Mouse (Mus musculus): ENCODE measurements around the gene Mapk13. TPM values are rescaled to one million over a fixed set of nuclear protein-coding genes. Genes with fewer than 3 reads are reported as not detected.
"Not testable (repeated sequence)": the region's sequence is repeated elsewhere in the genome, so short reads cannot be mapped to it uniquely, and the experiment has no call there.

Mapk13 gene
- polyA plus RNA-seq, 1 experiment from 2014 or later: 44.6 TPM

GRCm38 (mm10) chr17:28766781-28767515 is 2.1 kb upstream of the Mapk13 start:
- Histone ChIP-seq H3K36me3 (ENCODE audit: control insufficient read depth, insufficient read depth, low read length) (no peaks in the 10 kb centered on the region), H3K9ac (ENCODE audit: low read depth, low read length) (no peak overlapping the region), H3K4me2 (replicated peaks; ENCODE audit: low read depth, low read length) (no peak overlapping the region), H3K4me1 (ENCODE audit: control insufficient read depth, insufficient read depth, low read length) (peaks cover 9% of the 10 kb centered on the region; the same call in 1 of the 2 replicates), H3K27ac (ENCODE audit: low read depth, low read length) (no peak overlapping the region), H3K9me3 (ENCODE audit: control insufficient read depth, low read length) (no peaks in the 10 kb centered on the region), H3K27me3 (ENCODE audit: control insufficient read depth, insufficient read depth, low read length) (peaks cover 12% of the 10 kb centered on the region), H3K4me3 (ENCODE audit: low read length) (no peak overlapping the region)
- no peak for ATAC-seq (ENCODE audit: low FRiP score, low TSS enrichment)
- WGBS: 74% methylated on average over 11 of the region's 11 CpGs

- peak; percentile 53 for ATAC-seq (ENCODE audit: low FRiP score, low TSS enrichment)
- peak overlapping the region; percentile 11; the same call in 1 of the 2 replicates for H3K27ac ChIP-seq (ENCODE audit: low read depth, low read length)
- no peaks in the 10 kb centered on the region for H3K9me3 ChIP-seq (ENCODE audit: control insufficient read depth, low read length)
- H3K36me3 ChIP-seq (ENCODE audit: control insufficient read depth, insufficient read depth, low read length): no peaks in the 10 kb centered on the region
- peak overlapping the region; percentile 80 for H3K4me2 ChIP-seq (replicated peaks; ENCODE audit: low read depth, low read length)
- peaks cover 12% of the 10 kb centered on the region for H3K27me3 ChIP-seq (ENCODE audit: control insufficient read depth, insufficient read depth, low read length)
- WGBS: 3% methylated on average over 24 of the region's 24 CpGs
- peak overlapping the region; percentile 62 for H3K9ac ChIP-seq (ENCODE audit: low read depth, low read length)
- peaks cover 9% of the 10 kb centered on the region; the same call in 1 of the 2 replicates for H3K4me1 ChIP-seq (ENCODE audit: control insufficient read depth, insufficient read depth, low read length)
- H3K4me3 ChIP-seq (ENCODE audit: low read length): peak overlapping the region; percentile 54
Observed at GRCm38 (mm10) chr17:28769875-28770421, 851 bp downstream of the Mapk13 start.

- Histone ChIP-seq H3K36me3 (ENCODE audit: control insufficient read depth, insufficient read depth, low read length) (no peaks in the 10 kb centered on the region), H3K4me3 (ENCODE audit: low read length) (no peak overlapping the region), H3K9me3 (ENCODE audit: control insufficient read depth, low read length) (no peaks in the 10 kb centered on the region), H3K4me1 (ENCODE audit: control insufficient read depth, insufficient read depth, low read length) (peaks cover 9% of the 10 kb centered on the region; the same call in 1 of the 2 replicates), H3K9ac (ENCODE audit: low read depth, low read length) (no peak overlapping the region), H3K27ac (ENCODE audit: low read depth, low read length) (no peak overlapping the region), H3K4me2 (replicated peaks; ENCODE audit: low read depth, low read length) (no peak overlapping the region), H3K27me3 (ENCODE audit: control insufficient read depth, insufficient read depth, low read length) (peaks cover 12% of the 10 kb centered on the region)
- ATAC-seq (ENCODE audit: low FRiP score, low TSS enrichment): no peak
- 87% methylated on average over 5 of the region's 5 CpGs for WGBS
Observed at GRCm38 (mm10) chr17:28771289-28771688, 2.2 kb downstream of the Mapk13 start.

- H3K9ac ChIP-seq (ENCODE audit: low read depth, low read length); H3K9me3 ChIP-seq (ENCODE audit: control insufficient read depth, low read length); ATAC-seq (ENCODE audit: low FRiP score, low TSS enrichment); H3K27me3 ChIP-seq (ENCODE audit: control insufficient read depth, insufficient read depth, low read length); H3K36me3 ChIP-seq (ENCODE audit: control insufficient read depth, insufficient read depth, low read length); H3K4me3 ChIP-seq (ENCODE audit: low read length); H3K4me2 ChIP-seq (replicated peaks; ENCODE audit: low read depth, low read length); H3K4me1 ChIP-seq (ENCODE audit: control insufficient read depth, insufficient read depth, low read length); H3K27ac ChIP-seq (ENCODE audit: low read depth, low read length): not testable (repeated sequence)
- 97% methylated on average over 8 of the region's 9 CpGs for WGBS
Observed at GRCm38 (mm10) chr17:28774303-28774702, 5.2 kb downstream of the Mapk13 start.

GRCm38 (mm10) chr17:28775161-28775560 is 6.1 kb downstream of the Mapk13 start:
- ATAC-seq (ENCODE audit: low FRiP score, low TSS enrichment): no peak

GRCm38 (mm10) chr17:28776817-28777216 is 7.7 kb downstream of the Mapk13 start:
- no peak overlapping the region for H3K9ac ChIP-seq (ENCODE audit: low read depth, low read length)
- H3K27me3 ChIP-seq (ENCODE audit: control insufficient read depth, insufficient read depth, low read length): no peaks in the 10 kb centered on the region
- peaks cover 3% of the 10 kb centered on the region; the same call in 1 of the 2 replicates for H3K36me3 ChIP-seq (ENCODE audit: control insufficient read depth, insufficient read depth, low read length)
- H3K4me2 ChIP-seq (replicated peaks; ENCODE audit: low read depth, low read length): no peak overlapping the region
- no peaks in the 10 kb centered on the region for H3K9me3 ChIP-seq (ENCODE audit: control insufficient read depth, low read length)
- no peak overlapping the region for H3K27ac ChIP-seq (ENCODE audit: low read depth, low read length)
- ATAC-seq (ENCODE audit: low FRiP score, low TSS enrichment): no peak
- H3K4me3 ChIP-seq (ENCODE audit: low read length): no peak overlapping the region
- 0 out of 2 replicates have a peak, but pooled peaks cover 6% of the 10 kb centered on the region for H3K4me1 ChIP-seq (ENCODE audit: control insufficient read depth, insufficient read depth, low read length)
- 82% methylated on average over 3 of the region's 3 CpGs for WGBS

More at GRCm38 (mm10) chr17:28775161-28775560, 6.1 kb downstream of the Mapk13 start:
- peaks cover 5% of the 10 kb centered on the region; the same call in 1 of the 2 replicates for H3K4me1 ChIP-seq (ENCODE audit: control insufficient read depth, insufficient read depth, low read length)
- WGBS: 79% methylated on average over 4 of the region's 4 CpGs
- no peak overlapping the region for H3K4me3 ChIP-seq (ENCODE audit: low read length)
- H3K9ac ChIP-seq (ENCODE audit: low read depth, low read length): no peak overlapping the region
- H3K4me2 ChIP-seq (replicated peaks; ENCODE audit: low read depth, low read length): no peak overlapping the region
- peaks cover 3% of the 10 kb centered on the region; the same call in 1 of the 2 replicates for H3K36me3 ChIP-seq (ENCODE audit: control insufficient read depth, insufficient read depth, low read length)
- H3K27ac ChIP-seq (ENCODE audit: low read depth, low read length): no peak overlapping the region
- no peaks in the 10 kb centered on the region for H3K27me3 ChIP-seq (ENCODE audit: control insufficient read depth, insufficient read depth, low read length)
- no peaks in the 10 kb centered on the region for H3K9me3 ChIP-seq (ENCODE audit: control insufficient read depth, low read length)

GRCm38 (mm10) chr17:28777231-28778005 is 8.3 kb downstream of the Mapk13 start:
- no peaks in the 10 kb centered on the region for H3K9me3 ChIP-seq (ENCODE audit: control insufficient read depth, low read length)
- no peaks in the 10 kb centered on the region for H3K27me3 ChIP-seq (ENCODE audit: control insufficient read depth, insufficient read depth, low read length)
- no peak overlapping the region for H3K4me3 ChIP-seq (ENCODE audit: low read length)
- H3K4me2 ChIP-seq (replicated peaks; ENCODE audit: low read depth, low read length): no peak overlapping the region
- 85% methylated on average over 16 of the region's 16 CpGs for WGBS
- peaks cover 3% of the 10 kb centered on the region; the same call in 1 of the 2 replicates for H3K36me3 ChIP-seq (ENCODE audit: control insufficient read depth, insufficient read depth, low read length)
- no peak for ATAC-seq (ENCODE audit: low FRiP score, low TSS enrichment)
- H3K9ac ChIP-seq (ENCODE audit: low read depth, low read length): no peak overlapping the region
- H3K27ac ChIP-seq (ENCODE audit: low read depth, low read length): no peak overlapping the region
- H3K4me1 ChIP-seq (ENCODE audit: control insufficient read depth, insufficient read depth, low read length): 0 out of 2 replicates have a peak, but pooled peaks cover 6% of the 10 kb centered on the region

- H3K4me2 ChIP-seq (replicated peaks; ENCODE audit: low read depth, low read length): no peak overlapping the region
- H3K36me3 ChIP-seq (ENCODE audit: control insufficient read depth, insufficient read depth, low read length): peaks cover 3% of the 10 kb centered on the region; the same call in 1 of the 2 replicates
- no peak overlapping the region for H3K27ac ChIP-seq (ENCODE audit: low read depth, low read length)
- H3K9ac ChIP-seq (ENCODE audit: low read depth, low read length): no peak overlapping the region
- H3K4me1 ChIP-seq (ENCODE audit: control insufficient read depth, insufficient read depth, low read length): 0 out of 2 replicates have a peak, but pooled peaks cover 6% of the 10 kb centered on the region
- ATAC-seq (ENCODE audit: low FRiP score, low TSS enrichment): no peak
- no peaks in the 10 kb centered on the region for H3K9me3 ChIP-seq (ENCODE audit: control insufficient read depth, low read length)
- H3K4me3 ChIP-seq (ENCODE audit: low read length): no peak overlapping the region
- WGBS: 87% methylated on average over 3 of the region's 3 CpGs
- H3K27me3 ChIP-seq (ENCODE audit: control insufficient read depth, insufficient read depth, low read length): no peaks in the 10 kb centered on the region
Observed at GRCm38 (mm10) chr17:28779735-28780134, 10.6 kb downstream of the Mapk13 start.
